Mouse (Mus musculus) midbrain, embryonic 12.5 days (tissue): ENCODE measurements at regions not wholly inside any gene's neighbourhood (a gene's known extent, or its start where the extent isn't known, plus 50 kb on each side); places are given as distances from the start of the nearest gene placed in this dataset.
A peak's percentile ranks its signal among the peaks of the same experiment; 100 is the strongest.

Experiments
- ATAC-seq: fragments of 200-750 bp; cut with Nextera tagmentation; 2 replicates; pipeline ENCODE4 v1.8.0; 2017; ENCODE audit warnings: low read depth, moderate TSS enrichment, moderate library complexity; ENCODE audit not compliant: low FRiP score
- H3K27ac ChIP-seq: fragments of 300-500 bp; sonication (generic); replicated peaks from 2 replicates; pipeline ENCODE4 v1.5.1; 2016; ENCODE audit warnings: mild to moderate bottlenecking
- H3K27me3 ChIP-seq: fragments of 300-500 bp; sonication (generic); 2 replicates; pipeline ENCODE4 v1.6.1; 2016; ENCODE audit warnings: mild to moderate bottlenecking
- H3K36me3 ChIP-seq: fragments of 300-500 bp; sonication (generic); 2 replicates; pipeline ENCODE4 v1.6.1; 2016
- H3K4me1 ChIP-seq: fragments of 300-500 bp; sonication (generic); 2 replicates; pipeline ENCODE4 v1.6.1; 2016
- H3K4me2 ChIP-seq: fragments of 300-500 bp; sonication (generic); replicated peaks from 2 replicates; pipeline ENCODE4 v1.6.1; 2016; ENCODE audit warnings: mild to moderate bottlenecking, moderate library complexity
- H3K4me3 ChIP-seq: fragments of 300-500 bp; sonication (generic); 2 replicates; pipeline ENCODE4 v1.5.1; 2016; ENCODE audit warnings: mild to moderate bottlenecking
- H3K9ac ChIP-seq: fragments of 300-500 bp; sonication (generic); replicated peaks from 2 replicates; pipeline ENCODE4 v1.6.1; 2016; ENCODE audit warnings: mild to moderate bottlenecking, moderate library complexity
- H3K9me3 ChIP-seq: fragments of 300-500 bp; sonication (generic); 2 replicates; pipeline ENCODE4 v1.6.1; 2016; ENCODE audit warnings: mild to moderate bottlenecking
- WGBS: fragments of 180-500 bp; shearing (Covaris S2); methylation state at CpG from one replicate; pipeline ENCODE4 v1.1.7; 2016; 5-methylcytosine and 5-hydroxymethylcytosine counted together

DNA sequence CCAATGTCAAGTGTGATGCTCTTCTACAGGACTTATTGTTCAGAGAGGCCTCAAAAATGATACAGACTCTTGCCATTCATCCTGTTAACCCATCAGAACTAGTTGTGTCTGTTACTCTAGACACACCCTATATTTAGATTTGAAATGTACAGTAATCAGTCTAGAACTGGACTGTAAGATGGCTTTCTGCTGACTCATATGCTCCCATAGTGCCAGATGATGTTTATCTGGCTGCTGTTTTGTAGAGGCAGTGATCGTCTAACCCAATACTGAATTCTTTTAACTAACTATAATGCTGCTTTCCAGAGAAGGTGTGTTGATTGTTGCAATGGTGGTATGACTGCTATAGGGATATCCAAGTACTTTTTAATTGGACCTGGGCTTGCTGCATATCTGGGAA lies 185.9 kb upstream of the Npsr1 start:
- H3K4me2 ChIP-seq, result no peak overlapping the region
- H3K4me1 ChIP-seq, result no peaks in the 10 kb centered on the region
- no peaks in the 10 kb centered on the region for H3K36me3 ChIP-seq
- H3K27ac ChIP-seq, result no peak overlapping the region
- no peak for ATAC-seq
- 85% methylated on average over 1 of the region's 1 CpGs for WGBS
- no peaks in the 10 kb centered on the region for H3K27me3 ChIP-seq
- H3K9me3 ChIP-seq, result no peaks in the 10 kb centered on the region
- no peak overlapping the region for H3K4me3 ChIP-seq
- H3K9ac ChIP-seq, result no peak overlapping the region

DNA sequence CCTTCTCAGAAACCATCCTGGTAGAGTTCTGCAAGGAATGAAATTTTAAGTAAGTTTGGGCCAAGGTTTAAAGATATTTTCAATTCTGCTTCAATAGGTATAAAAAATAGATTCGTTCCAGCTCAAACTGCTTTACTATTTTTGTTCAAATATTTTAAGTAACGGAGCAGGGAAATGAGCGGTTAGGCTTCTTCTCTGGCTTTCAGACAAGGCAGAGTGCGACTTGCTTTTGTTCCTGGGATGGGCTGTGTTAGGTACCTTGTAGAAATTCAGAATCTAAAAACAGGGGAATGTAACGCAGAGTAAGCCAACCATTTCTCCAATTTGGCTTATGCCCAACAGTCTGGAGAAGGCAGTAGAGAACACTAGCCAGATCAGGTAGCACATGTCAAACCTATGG lies 180.5 kb upstream of the Npsr1 start:
- WGBS, result 93% methylated on average over 5 of the region's 5 CpGs
- Histone ChIP-seq H3K4me3 (no peak overlapping the region), H3K36me3 (no peaks in the 10 kb centered on the region), H3K27ac (no peak overlapping the region), H3K4me1 (no peaks in the 10 kb centered on the region), H3K9me3 (no peaks in the 10 kb centered on the region), H3K9ac (no peak overlapping the region), H3K27me3 (no peaks in the 10 kb centered on the region), H3K4me2 (no peak overlapping the region)
- ATAC-seq, result no peak

DNA sequence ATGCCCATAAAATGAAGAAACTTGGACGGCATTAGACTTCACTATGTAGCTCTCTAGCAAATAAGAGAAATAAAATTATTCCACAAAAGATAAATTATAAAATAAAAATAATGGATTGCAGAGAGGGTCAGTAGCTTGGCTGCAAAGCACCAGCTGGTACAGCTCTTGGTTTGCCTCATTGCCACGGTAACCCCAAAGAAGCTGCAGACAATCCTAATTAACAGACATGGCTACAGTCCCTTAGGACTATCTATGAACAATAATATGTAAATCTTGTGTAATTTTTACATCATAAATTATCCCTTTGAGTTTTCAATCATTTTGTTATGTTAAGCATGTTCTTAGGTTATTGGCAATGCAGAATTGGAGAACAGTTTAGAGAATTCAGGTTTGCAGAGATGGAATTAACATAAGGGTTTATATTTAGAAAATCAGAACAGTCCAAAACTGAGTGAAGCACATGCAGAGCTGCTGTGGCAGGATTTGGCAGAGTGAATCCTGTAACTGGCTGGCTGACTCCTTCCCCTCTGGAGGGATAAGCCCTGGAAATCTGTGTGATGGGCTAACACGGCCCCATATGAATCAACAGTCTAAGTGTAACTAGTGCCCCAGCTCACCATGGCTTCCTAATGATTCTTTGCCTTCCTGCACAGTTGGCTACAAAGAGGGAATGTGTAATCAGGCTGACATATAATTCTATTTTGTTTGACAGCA lies 178.4 kb upstream of the Npsr1 start:
- Histone ChIP-seq H3K27ac (no peak overlapping the region), H3K4me2 (no peak overlapping the region), H3K9me3 (no peaks in the 10 kb centered on the region), H3K36me3 (no peaks in the 10 kb centered on the region), H3K27me3 (no peaks in the 10 kb centered on the region), H3K9ac (no peak overlapping the region), H3K4me1 (no peaks in the 10 kb centered on the region), H3K4me3 (no peak overlapping the region)
- 50% methylated on average over 3 of the region's 3 CpGs for WGBS
- ATAC-seq, result peak; percentile 92

DNA sequence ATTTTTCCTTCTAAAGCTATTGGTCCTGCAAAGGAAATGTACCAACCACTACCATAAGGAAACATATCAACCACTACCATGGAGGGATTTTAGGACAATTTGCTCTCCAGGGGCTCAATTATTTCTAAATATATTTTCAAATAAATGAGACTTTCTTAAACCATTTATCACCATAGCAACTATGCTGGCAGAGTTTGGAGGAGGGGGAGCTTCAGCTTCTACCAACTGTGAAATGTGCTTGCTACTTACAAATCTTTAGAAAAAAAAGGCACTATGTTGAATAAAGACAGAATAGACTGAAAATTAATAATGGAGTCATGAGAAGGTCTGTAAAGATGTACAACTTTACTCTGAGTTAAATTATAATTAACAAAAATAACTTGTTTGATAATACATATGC lies 165.6 kb upstream of the Npsr1 start:
- ATAC-seq, result no peak
- Histone ChIP-seq H3K4me2 (no peak overlapping the region), H3K27me3 (no peaks in the 10 kb centered on the region), H3K4me3 (no peak overlapping the region), H3K27ac (no peak overlapping the region), H3K9ac (no peak overlapping the region), H3K36me3 (no peaks in the 10 kb centered on the region), H3K4me1 (no peaks in the 10 kb centered on the region), H3K9me3 (no peaks in the 10 kb centered on the region)

DNA sequence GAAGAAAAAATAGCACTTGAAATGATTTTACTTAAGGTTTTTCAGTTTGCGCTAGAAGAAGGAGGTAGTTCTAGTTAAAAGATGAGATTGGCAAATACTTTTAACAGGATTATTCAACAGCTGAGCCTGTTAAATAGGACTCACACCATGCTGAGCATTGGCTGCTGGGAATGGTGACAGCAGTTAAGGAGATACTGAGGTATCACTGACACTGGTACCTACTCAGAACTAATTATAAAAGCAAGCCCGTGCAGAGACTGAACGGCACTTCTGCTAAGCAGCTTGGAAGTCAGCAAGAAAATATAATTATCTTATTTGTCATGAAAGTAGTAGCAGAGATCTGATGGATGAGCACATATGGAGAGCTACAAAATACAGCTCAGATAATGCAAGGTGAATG lies 163.5 kb upstream of the Npsr1 start:
- Histone ChIP-seq H3K27ac (no peak overlapping the region), H3K4me3 (no peak overlapping the region), H3K4me2 (no peak overlapping the region), H3K27me3 (no peaks in the 10 kb centered on the region), H3K4me1 (no peaks in the 10 kb centered on the region), H3K9ac (no peak overlapping the region), H3K36me3 (no peaks in the 10 kb centered on the region), H3K9me3 (no peaks in the 10 kb centered on the region)
- no peak for ATAC-seq
- 87% methylated on average over 3 of the region's 3 CpGs for whole genome bisulfite sequencing

DNA sequence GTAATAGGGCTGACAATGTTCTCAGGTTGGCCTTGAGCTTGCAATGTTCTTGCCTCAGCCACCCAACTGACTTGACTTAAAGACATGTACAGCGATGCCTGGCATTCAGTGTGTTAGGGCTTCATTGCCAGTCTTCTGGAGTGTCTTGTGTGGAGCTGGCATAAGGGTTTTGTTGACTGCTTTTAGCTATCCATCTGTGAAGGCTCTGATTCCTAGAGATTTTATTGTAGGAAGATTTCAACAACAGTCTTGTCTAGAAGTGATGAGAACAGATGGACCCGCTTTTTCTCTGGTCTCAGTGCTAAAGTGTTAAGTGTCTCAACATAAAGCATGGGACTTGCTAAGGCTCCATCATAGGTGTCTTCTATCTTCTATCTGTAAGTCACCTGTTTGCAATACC lies 145.3 kb upstream of the Npsr1 start:
- H3K9ac ChIP-seq, result no peak overlapping the region
- no peak for ATAC-seq
- WGBS, result 95% methylated on average over 2 of the region's 2 CpGs
- no peaks in the 10 kb centered on the region for H3K9me3 ChIP-seq
- H3K4me2 ChIP-seq, result no peak overlapping the region
- no peak overlapping the region for H3K27ac ChIP-seq
- H3K4me1 ChIP-seq, result no peaks in the 10 kb centered on the region
- no peaks in the 10 kb centered on the region for H3K36me3 ChIP-seq
- H3K4me3 ChIP-seq, result no peak overlapping the region
- H3K27me3 ChIP-seq, result no peaks in the 10 kb centered on the region

DNA sequence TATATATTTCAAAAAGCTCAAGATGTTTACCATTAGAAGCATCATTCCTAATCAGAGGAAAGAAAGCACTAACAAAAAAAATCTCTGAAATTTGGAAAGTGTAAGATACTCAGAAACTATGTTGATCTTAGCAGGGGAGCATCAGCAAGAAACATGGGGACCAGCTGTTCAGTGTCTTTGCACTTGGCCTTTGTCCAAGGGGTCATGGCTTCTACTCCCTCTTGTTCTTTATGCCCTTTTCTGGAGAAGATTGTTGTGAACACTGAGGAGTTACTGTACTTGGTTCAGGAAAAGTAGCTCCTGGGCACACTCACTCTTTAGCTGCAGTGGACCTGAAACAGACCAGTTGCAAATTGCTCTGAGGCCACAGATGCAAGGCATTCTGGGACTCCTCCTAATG lies 141.2 kb upstream of the Npsr1 start:
- Histone ChIP-seq H3K9ac (no peak overlapping the region), H3K27me3 (no peaks in the 10 kb centered on the region), H3K27ac (no peak overlapping the region), H3K4me3 (no peak overlapping the region), H3K36me3 (no peaks in the 10 kb centered on the region), H3K4me1 (no peaks in the 10 kb centered on the region), H3K9me3 (no peaks in the 10 kb centered on the region), H3K4me2 (no peak overlapping the region)
- no peak for ATAC-seq

DNA sequence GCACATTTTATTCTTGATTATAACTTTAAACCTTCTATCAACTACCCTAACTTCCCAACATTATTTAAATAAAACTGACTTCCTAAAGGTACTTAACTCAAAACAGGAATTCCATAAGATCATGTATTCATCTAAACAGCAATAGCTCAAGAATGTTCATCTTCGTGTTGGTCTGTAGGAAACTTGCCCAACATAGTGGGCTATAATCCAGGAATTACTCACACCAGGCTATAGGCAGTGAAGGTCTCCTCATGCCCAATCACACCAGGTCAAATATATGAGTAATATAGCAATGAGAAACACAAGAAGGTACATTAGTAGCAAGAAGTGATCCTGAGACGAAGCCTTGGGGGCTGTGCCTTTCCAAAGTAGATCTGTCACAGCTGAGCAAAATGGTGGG lies 128.1 kb upstream of the Npsr1 start:
- Histone ChIP-seq H3K9me3 (no peaks in the 10 kb centered on the region), H3K4me3 (no peak overlapping the region), H3K4me1 (no peaks in the 10 kb centered on the region), H3K9ac (no peak overlapping the region), H3K27me3 (no peaks in the 10 kb centered on the region), H3K27ac (no peak overlapping the region), H3K36me3 (no peaks in the 10 kb centered on the region), H3K4me2 (no peak overlapping the region)
- WGBS, result 88% methylated on average over 2 of the region's 2 CpGs
- ATAC-seq, result no peak

DNA sequence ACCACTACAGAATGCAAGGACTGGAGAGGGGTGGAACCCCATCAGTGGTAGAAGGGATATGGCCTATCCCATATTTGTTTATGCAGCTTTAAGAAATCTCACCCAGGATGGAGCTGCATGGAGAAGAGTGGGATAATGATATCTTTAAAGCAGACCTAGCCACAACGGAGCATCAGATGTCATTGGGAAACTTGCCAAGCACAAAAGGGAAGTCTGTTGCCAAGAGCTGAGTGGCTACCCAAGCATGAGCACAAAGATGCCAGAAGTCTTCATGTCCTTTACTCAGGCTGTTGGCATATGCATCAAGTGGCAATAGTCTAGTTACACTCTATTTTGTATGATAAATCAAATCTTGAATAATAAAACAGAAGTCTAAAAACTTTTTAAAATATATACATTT lies 124.6 kb upstream of the Npsr1 start:
- 88% methylated on average over 1 of the region's 1 CpGs for WGBS
- Histone ChIP-seq H3K9me3 (no peaks in the 10 kb centered on the region), H3K9ac (no peak overlapping the region), H3K27ac (no peak overlapping the region), H3K4me1 (no peaks in the 10 kb centered on the region), H3K4me3 (no peak overlapping the region), H3K27me3 (no peaks in the 10 kb centered on the region), H3K4me2 (no peak overlapping the region), H3K36me3 (no peaks in the 10 kb centered on the region)
- no peak for ATAC-seq

DNA sequence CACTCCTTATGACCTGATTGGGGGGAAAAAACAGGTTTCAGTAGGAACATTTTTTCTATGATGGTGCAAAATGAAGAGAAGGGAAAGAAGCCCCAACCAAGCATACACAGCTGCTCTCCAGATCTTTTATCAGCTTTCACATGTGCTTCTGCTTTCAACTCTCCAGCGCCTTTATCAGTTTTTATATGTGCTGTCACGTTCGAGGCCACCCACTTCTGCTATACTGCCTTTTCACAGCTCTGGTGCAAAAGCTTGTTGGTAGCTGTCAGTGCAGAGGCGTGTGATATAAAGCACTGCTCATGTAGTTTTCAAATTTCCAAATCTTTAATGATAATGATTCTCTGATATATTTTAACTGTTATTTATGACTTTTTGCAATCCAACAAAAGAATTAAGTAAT lies 120.2 kb upstream of the Npsr1 start:
- no peaks in the 10 kb centered on the region for H3K9me3 ChIP-seq
- H3K27me3 ChIP-seq, result no peaks in the 10 kb centered on the region
- no peaks in the 10 kb centered on the region for H3K36me3 ChIP-seq
- H3K4me3 ChIP-seq, result no peak overlapping the region
- no peaks in the 10 kb centered on the region for H3K4me1 ChIP-seq
- H3K27ac ChIP-seq, result no peak overlapping the region
- ATAC-seq, result no peak
- H3K4me2 ChIP-seq, result no peak overlapping the region
- WGBS, result 85% methylated on average over 4 of the region's 4 CpGs
- H3K9ac ChIP-seq, result no peak overlapping the region

DNA sequence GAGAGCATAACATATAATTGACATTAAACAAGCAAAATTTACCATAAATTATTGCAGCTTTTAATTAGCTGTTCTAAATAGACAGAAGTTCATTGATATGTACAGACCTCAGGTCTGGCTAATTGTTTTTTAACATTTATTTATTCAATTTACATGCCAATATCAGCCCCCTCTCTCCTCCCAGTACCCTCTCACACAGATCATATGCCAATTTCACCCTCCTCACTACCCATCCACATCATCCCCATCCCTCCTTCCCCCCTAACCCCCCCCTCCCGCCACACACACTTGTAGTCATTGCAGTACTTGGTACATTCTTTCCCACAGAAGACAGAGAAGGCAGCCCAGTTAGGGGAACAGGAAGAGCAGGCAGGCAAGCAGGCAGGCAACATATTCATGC lies 91.4 kb upstream of the Npsr1 start:
- ATAC-seq, result no peak
- H3K9ac ChIP-seq, result no peak overlapping the region
- no peaks in the 10 kb centered on the region for H3K4me1 ChIP-seq
- no peaks in the 10 kb centered on the region for H3K9me3 ChIP-seq
- no peak overlapping the region for H3K4me3 ChIP-seq
- no peaks in the 10 kb centered on the region for H3K36me3 ChIP-seq
- no peak overlapping the region for H3K27ac ChIP-seq
- WGBS, result 79% methylated on average over 1 of the region's 1 CpGs
- no peak overlapping the region for H3K4me2 ChIP-seq
- H3K27me3 ChIP-seq, result no peaks in the 10 kb centered on the region

DNA sequence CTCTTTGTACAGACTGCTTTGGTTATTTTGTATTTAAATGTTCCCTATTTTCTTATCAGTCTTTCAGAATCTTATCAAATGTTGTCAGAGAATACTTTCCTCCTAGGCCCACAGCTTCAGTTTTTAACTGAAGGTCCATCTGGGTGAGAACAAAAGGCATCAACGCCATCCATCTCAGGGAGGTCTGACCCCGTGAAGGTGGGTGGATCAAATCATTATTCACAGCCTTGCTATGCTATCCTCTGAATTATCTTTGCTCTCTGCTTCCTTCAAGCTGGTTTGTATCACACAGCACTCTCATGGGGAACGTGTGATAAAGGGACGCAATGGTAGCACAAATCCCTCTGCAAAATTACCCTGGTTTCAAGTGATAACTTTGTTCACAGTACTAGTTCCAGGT lies 59.5 kb upstream of the Npsr1 start:
- no peak for ATAC-seq
- H3K36me3 ChIP-seq, result no peaks in the 10 kb centered on the region
- H3K9ac ChIP-seq, result no peak overlapping the region
- no peak overlapping the region for H3K4me2 ChIP-seq
- H3K4me1 ChIP-seq, result no peaks in the 10 kb centered on the region
- 65% methylated on average over 4 of the region's 4 CpGs for WGBS
- H3K4me3 ChIP-seq, result no peak overlapping the region
- no peaks in the 10 kb centered on the region for H3K27me3 ChIP-seq
- H3K9me3 ChIP-seq, result no peaks in the 10 kb centered on the region
- H3K27ac ChIP-seq, result no peak overlapping the region
